Mouse (Mus musculus) megakaryocyte, embryonic 14.5 days (primary cell): ENCODE measurements around the gene Syt16.

ENCODE experiments used
- FLI1 ChIP-seq: IDR thresholded peaks from 2 replicates; pipeline ENCODE4 v1.6.1; 2012; ENCODE audit warnings: low read length, inconsistent platforms, mixed read lengths
- GATA1 ChIP-seq: IDR thresholded peaks from 3 replicates; pipeline ENCODE4 v1.6.1; 2012; ENCODE audit warnings: mixed read lengths, low read length, inconsistent platforms, borderline replicate concordance

DNA sequence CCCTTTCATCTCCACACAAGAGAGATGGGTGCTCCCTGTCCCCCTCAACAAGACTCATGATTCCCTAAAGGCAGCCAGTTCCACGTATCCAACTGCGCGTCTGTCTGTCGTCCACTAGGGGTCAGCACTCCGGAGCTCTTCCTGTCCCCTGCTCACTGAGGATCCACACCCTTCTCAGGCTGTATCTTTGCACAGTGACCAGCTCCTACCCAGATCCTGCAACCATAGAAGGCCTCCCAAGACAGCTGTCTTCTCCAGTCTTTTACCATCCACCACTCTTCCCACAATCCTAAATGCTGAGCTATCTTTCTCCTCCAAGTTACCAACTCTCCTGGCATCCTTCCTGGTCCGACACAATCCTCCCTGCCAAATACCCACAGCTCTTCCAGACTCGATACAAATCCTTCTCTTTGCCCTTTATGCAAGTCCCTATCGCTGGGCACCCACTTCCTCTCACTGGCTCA lies 12.0 kb downstream of the Syt16 start:
- TF ChIP-seq GATA1, result no peak
- TF ChIP-seq FLI1, result no peak
